Mouse (Mus musculus) spleen, adult 2 months (tissue): ENCODE results near the gene Ldlrad1. TPM values are rescaled to one million over a fixed set of nuclear protein-coding genes. Genes with fewer than 3 reads are reported as not detected.
A peak's percentile ranks its signal among the peaks of the same experiment; 100 is the strongest.

Experiments
- DNase-seq, 2 experiments: peaks; one replicate each; pipeline versions ENCODE4 v3.0.0 to v3.0.0-alpha.2; 2012 to 2021; ENCODE audit warnings: low spot score in 2 of 2, low read depth in 1 of 2
- H3K27ac ChIP-seq: fragments of 200-500 bp; 2 replicates; pipeline ENCODE4 v1.5.1; 2012; ENCODE audit warnings: low read length, inconsistent platforms; ENCODE audit not compliant: insufficient read depth
- H3K27me3 ChIP-seq: fragments of 200-500 bp; 2 replicates; pipeline ENCODE4 v1.6.1; 2012; ENCODE audit warnings: mild to moderate bottlenecking, moderate library complexity, low read length, inconsistent platforms; ENCODE audit not compliant: control insufficient read depth, insufficient read depth
- H3K36me3 ChIP-seq: fragments of 200-500 bp; 2 replicates; pipeline ENCODE4 v1.6.1; 2012; ENCODE audit warnings: mild to moderate bottlenecking, low read length, inconsistent platforms; ENCODE audit not compliant: control insufficient read depth, insufficient read depth
- H3K4me1 ChIP-seq: fragments of 200-500 bp; 2 replicates; pipeline ENCODE4 v1.6.1; 2011; ENCODE audit warnings: inconsistent platforms; ENCODE audit not compliant: control insufficient read depth, insufficient read depth, insufficient read length
- H3K4me3 ChIP-seq: fragments of 200-500 bp; 2 replicates; pipeline ENCODE4 v1.5.1; 2011; ENCODE audit warnings: mild to moderate bottlenecking, inconsistent platforms; ENCODE audit not compliant: insufficient read depth, insufficient read length; ENCODE audit errors: extremely low read depth
- CTCF ChIP-seq: fragments of 200-500 bp; IDR thresholded peaks from 2 replicates; pipeline ENCODE4 v1.5.1; 2011; ENCODE audit warnings: mild to moderate bottlenecking, inconsistent platforms; ENCODE audit not compliant: insufficient read depth, insufficient read length, insufficient replicate concordance; ENCODE audit errors: extremely low read depth
- POLR2A ChIP-seq: fragments of 200-500 bp; IDR thresholded peaks from 2 replicates; pipeline ENCODE4 v1.6.1; 2011; ENCODE audit warnings: low read depth, low read length, inconsistent platforms
- WGBS: fragments of 180-500 bp; shearing (Covaris S2); methylation state at CpG from one replicate; pipeline ENCODE4 v1.1.7; 2018; 5-methylcytosine and 5-hydroxymethylcytosine counted together
- polyA plus RNA-seq: library from polyadenylated mRNA; depleted of rRNA; stranded (reverse); fragments of >200 nt; gene quantifications from 2 replicates; pipeline ENCODE4 v1.2.3, GENCODE M21; 2012

Gene Ldlrad1
- polyA plus RNA-seq, 1 experiment, result 0.07 TPM

- DNase-seq, result no peak
- Histone ChIP-seq H3K27ac (no peak overlapping the region), H3K4me1 (no peaks in the 10 kb centered on the region), H3K27me3 (no peaks in the 10 kb centered on the region), H3K36me3 (no peaks in the 10 kb centered on the region), H3K4me3 (no peak overlapping the region)
- TF ChIP-seq POLR2A, result no peak
- no peak for TF ChIP-seq CTCF
- WGBS, result 88% methylated on average over 1 of the region's 1 CpGs
Observed at GRCm38 (mm10) chr4:107246040-107246439, 37.1 kb downstream of the Ldlrad1 start.

- no peak overlapping the region for H3K27ac ChIP-seq
- WGBS, result 89% methylated on average over 9 of the region's 9 CpGs
- no peak overlapping the region for H3K4me3 ChIP-seq
- no peak for TF ChIP-seq POLR2A
- no peak for TF ChIP-seq CTCF
- H3K36me3 ChIP-seq, result no peaks in the 10 kb centered on the region
- H3K4me1 ChIP-seq, result no peaks in the 10 kb centered on the region
- no peaks in the 10 kb centered on the region for H3K27me3 ChIP-seq
- DNase-seq, result no peak
Observed at GRCm38 (mm10) chr4:107247110-107247509, 38.1 kb downstream of the Ldlrad1 start.

DNA sequence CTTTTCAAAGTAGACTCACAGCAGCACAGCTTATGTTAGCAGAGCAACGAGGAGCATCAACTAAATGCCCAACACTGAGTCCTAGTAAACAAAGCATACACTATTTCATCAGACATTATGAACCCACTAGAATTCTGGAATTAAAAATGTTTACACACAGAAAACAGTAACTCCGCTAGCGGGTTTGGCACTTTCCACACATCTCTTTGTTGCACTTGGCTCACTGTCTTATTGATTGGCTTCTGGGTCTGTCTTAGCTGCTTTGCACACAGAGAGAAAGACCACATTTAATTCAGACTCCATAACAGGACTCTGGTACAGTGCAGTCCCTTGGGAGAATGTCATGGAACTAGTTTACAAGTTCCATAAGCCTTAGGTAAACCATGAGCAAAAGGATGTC lies 39.1 kb downstream of the Ldlrad1 start:
- no peak overlapping the region for H3K27ac ChIP-seq
- WGBS, result 96% methylated on average over 3 of the region's 3 CpGs
- TF ChIP-seq POLR2A, result no peak
- no peak for TF ChIP-seq CTCF

DNA sequence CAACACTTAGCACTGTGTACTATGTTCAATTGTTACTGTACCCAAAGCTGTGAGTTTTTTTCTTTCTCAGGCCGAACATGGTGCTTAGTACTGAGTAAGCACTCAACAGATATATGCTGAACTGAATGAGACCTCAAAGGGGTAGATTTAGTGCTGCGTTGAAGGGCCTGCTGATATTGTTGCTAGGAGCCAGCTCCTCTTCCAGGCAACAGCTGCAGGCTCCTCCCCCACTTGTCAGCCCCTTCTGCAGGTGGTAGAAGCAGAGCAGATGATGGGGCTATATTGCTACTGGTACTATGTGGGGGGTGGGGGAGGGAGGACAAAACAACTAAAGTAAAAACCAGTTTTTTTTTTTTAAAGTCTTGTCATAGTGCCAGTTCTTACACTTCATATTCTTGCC lies 40.5 kb downstream of the Ldlrad1 start:
- TF ChIP-seq CTCF, result no peak

More for the DNA sequence above, 39.1 kb downstream of the Ldlrad1 start:
- Histone ChIP-seq H3K4me1 (no peaks in the 10 kb centered on the region; the same call in 1 of the 2 replicates), H3K36me3 (no peaks in the 10 kb centered on the region), H3K27me3 (no peaks in the 10 kb centered on the region), H3K4me3 (no peak overlapping the region)
- DNase-seq, result no peak

DNA sequence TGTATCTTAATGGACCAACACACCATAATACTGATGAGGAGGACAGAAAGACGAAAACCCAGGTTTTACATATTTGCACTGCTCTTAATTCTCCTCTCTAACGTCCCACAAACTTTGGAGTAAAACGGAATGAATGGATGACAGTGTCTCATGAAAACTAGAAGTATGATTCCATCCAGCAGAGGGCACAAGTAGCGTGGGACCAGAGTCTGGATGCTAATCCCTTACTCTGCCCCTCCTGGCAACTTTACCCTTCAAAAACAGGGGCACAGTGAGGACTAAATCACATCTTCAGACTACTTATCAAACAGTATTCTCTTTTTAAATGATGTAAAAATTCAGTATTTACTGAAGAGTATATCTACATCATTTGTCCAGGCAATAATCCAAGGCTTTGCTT lies 41.5 kb downstream of the Ldlrad1 start:
- H3K4me3 ChIP-seq, result no peak overlapping the region
- no peaks in the 10 kb centered on the region for H3K36me3 ChIP-seq
- DNase-seq, result peak; percentile 15 to 27
- TF ChIP-seq CTCF, result peak; percentile 36; the same call in 1 of the 2 replicates
- no peak for TF ChIP-seq POLR2A
- H3K27me3 ChIP-seq, result no peaks in the 10 kb centered on the region
- whole genome bisulfite sequencing, result 27% methylated on average over 4 of the region's 4 CpGs
- no peaks in the 10 kb centered on the region; the same call in 1 of the 2 replicates for H3K4me1 ChIP-seq
- no peak overlapping the region for H3K27ac ChIP-seq

More for the DNA sequence above, 40.5 kb downstream of the Ldlrad1 start:
- 80% methylated on average over 2 of the region's 2 CpGs for WGBS
- DNase-seq, result no peak
- Histone ChIP-seq H3K27ac (no peak overlapping the region), H3K27me3 (no peaks in the 10 kb centered on the region), H3K36me3 (no peaks in the 10 kb centered on the region), H3K4me3 (no peak overlapping the region), H3K4me1 (no peaks in the 10 kb centered on the region; the same call in 1 of the 2 replicates)

GRCm38 (mm10) chr4:107252522-107252921 lies 43.5 kb downstream of the Ldlrad1 start:
- whole genome bisulfite sequencing, result 6% methylated on average over 11 of the region's 11 CpGs
- TF ChIP-seq POLR2A, result no peak
- no peak for TF ChIP-seq CTCF
- H3K27ac ChIP-seq, result no peak overlapping the region

DNA sequence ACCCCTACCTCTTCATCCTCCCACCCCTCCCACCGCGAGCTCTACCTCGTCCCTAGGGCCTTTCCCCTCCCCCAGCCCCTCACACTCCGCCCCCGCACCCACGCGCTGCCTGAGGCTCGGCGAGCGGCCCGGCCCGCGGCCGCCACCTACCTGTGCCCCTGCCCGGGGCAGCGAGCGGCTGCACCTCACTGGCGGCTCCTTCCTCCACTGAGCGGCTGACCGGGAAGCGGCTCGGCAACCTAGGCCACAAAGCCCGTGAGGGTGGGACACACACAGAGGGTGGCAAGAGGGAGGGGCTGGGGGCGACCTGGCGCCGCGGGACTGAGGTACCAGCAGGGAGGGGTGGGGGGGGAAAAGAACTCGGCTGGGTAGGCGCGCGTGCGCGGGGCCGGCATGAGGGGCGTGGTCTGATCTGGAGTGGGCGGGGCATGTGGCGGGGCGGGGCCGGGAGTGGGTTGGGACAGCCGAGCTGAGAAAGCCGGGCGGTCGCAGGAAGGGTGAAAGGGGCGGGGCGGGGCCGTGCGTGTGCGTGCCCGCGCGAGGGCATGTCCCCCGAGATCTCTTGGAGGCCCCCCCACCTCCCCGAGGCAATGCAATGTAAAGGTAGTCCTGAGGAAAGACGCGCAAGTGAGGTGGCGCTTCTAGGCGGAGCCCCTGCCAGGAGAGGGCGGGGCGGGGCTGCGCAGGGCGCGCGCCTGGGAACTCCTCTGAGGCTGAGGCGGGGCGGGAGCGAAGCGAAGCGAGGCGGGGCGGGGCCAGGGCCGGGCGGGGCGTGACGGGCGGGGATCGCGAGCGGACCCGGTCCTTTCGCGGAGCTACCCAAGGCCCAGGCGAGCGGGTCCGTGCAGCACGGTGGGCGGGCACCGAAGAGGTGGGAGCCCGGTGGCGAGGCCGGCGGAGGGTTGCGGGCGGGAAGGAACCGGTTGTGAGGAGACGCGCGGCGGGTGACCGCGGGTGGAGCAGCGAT lies 44.4 kb downstream of the Ldlrad1 start, which contains the start of the genes Lrrc42 and Hspb11:
Gene Lrrc42, minus strand, starts transcription at position 408 of the 967 bp plus-strand sequence.
Gene Hspb11, plus strand, starts transcription at position 469 of the 967 bp plus-strand sequence.
- peak within 1 kb of the TSS; percentile 88 for H3K27ac ChIP-seq
- TF ChIP-seq POLR2A (no peak; the same call in none of the 2 replicates), CTCF (peak; percentile 20; the same call in 1 of the 2 replicates)
- DNase-seq, result peak; percentile 94 to 97
- no peaks in the 10 kb centered on the region; the same call in 1 of the 2 replicates for H3K4me1 ChIP-seq
- peak within 1 kb of the TSS; percentile 100 for H3K4me3 ChIP-seq
- H3K27me3 ChIP-seq, result no peaks in the 10 kb centered on the region
- no peaks in the 10 kb centered on the region for H3K36me3 ChIP-seq
- WGBS, result under 1% methylated on average over 93 of the region's 101 CpGs

More at GRCm38 (mm10) chr4:107252522-107252921, 43.5 kb downstream of the Ldlrad1 start:
- Histone ChIP-seq H3K4me3 (peak overlapping the region; percentile 100; the same call in 1 of the 2 replicates), H3K4me1 (no peaks in the 10 kb centered on the region; the same call in 1 of the 2 replicates), H3K27me3 (no peaks in the 10 kb centered on the region), H3K36me3 (no peaks in the 10 kb centered on the region)
- DNase-seq, result peak in 1 of 2 experiments; percentile 13
